Mouse (Mus musculus) left cerebral cortex, postnatal 4 days (tissue): ENCODE data around the gene Prickle3. TPM values are rescaled to one million over a fixed set of nuclear protein-coding genes. Genes with fewer than 3 reads are reported as not detected.
A peak's percentile ranks its signal among the peaks of the same experiment; 100 is the strongest.
"Not testable (repeated sequence)": the region's sequence is repeated elsewhere in the genome, so short reads cannot be mapped to it uniquely, and the experiment has no call there.

Source experiments
- DNase-seq: peaks from one replicate; pipeline ENCODE4 v3.0.0-alpha.2; 2022
- intact Hi-C: fragments of 180-260 bp; cut with DNase I; formaldehyde crosslinking; loops from one replicate; pipeline ENCODE4 v1.15.1; 2025
- total RNA-seq, 2 experiments: library from RNA; stranded (reverse); gene quantifications; 2 replicates each; pipeline ENCODE4 v1.2.3; 2021

Prickle3 gene
- total RNA-seq, 2 experiments from 2014 or later: 1.4 to 1.9 TPM

GRCm38 (mm10) chrX:7670390-7670881 lies 13.4 kb downstream of the Prickle3 start:
- peak; percentile 75 for DNase-seq
- intact Hi-C loops: no loop called here

- DNase-seq: peak; percentile 21
- intact Hi-C loops: no loop called here
Observed at GRCm38 (mm10) chrX:7670921-7671623, 14.0 kb downstream of the Prickle3 start, which contains the start of gene Plp2. TSS of gene Plp2 (minus strand) at chrX:7671390.

- no peak for DNase-seq
- intact Hi-C loops: no loop called here
Observed at GRCm38 (mm10) chrX:7672739-7673138, 15.7 kb downstream of the Prickle3 start.

GRCm38 (mm10) chrX:7673578-7674281 lies 16.7 kb downstream of the Prickle3 start:
- intact Hi-C loops: no loop called here
- DNase-seq: no peak

GRCm38 (mm10) chrX:7674284-7675000 lies 17.4 kb downstream of the Prickle3 start:
- no peak for DNase-seq
- intact Hi-C loops: no loop called here

- intact Hi-C loops: no loop called here
- DNase-seq: no peak
Observed at GRCm38 (mm10) chrX:7675001-7675380, 17.9 kb downstream of the Prickle3 start.

GRCm38 (mm10) chrX:7678986-7679385 lies 21.9 kb downstream of the Prickle3 start:
- intact Hi-C loops: no loop called here
- no peak for DNase-seq

- intact Hi-C loops: no loop called here
- DNase-seq: peak; percentile 89
Observed at GRCm38 (mm10) chrX:7679405-7680056, 22.5 kb downstream of the Prickle3 start.

GRCm38 (mm10) chrX:7680057-7680412 lies 23.0 kb downstream of the Prickle3 start:
- no peak for DNase-seq

GRCm38 (mm10) chrX:7680864-7681263 lies 23.8 kb downstream of the Prickle3 start, which contains the start of gene Magix:
TSS of gene Magix (minus strand) at chrX:7681251.
- intact Hi-C loops: no loop called here
- DNase-seq: no peak

More at GRCm38 (mm10) chrX:7680057-7680412, 23.0 kb downstream of the Prickle3 start:
- intact Hi-C loops: no loop called here

- intact Hi-C loops: no loop called here
- DNase-seq: no peak
Observed at GRCm38 (mm10) chrX:7688321-7688720, 31.3 kb downstream of the Prickle3 start.

GRCm38 (mm10) chrX:7690486-7690885 lies 33.4 kb downstream of the Prickle3 start:
- intact Hi-C loops: no loop called here
- DNase-seq: no peak

GRCm38 (mm10) chrX:7692862-7693261 lies 35.8 kb downstream of the Prickle3 start:
- intact Hi-C loops: no loop called here
- DNase-seq: peak; percentile 14

- intact Hi-C loops: no loop called here
- no peak for DNase-seq
Observed at GRCm38 (mm10) chrX:7696520-7696919, 39.5 kb downstream of the Prickle3 start.

- peak; percentile 77 for DNase-seq
- intact Hi-C loops: no loop called here
Observed at GRCm38 (mm10) chrX:7696954-7697381, 39.9 kb downstream of the Prickle3 start, which contains the start of gene Gpkow. TSS of gene Gpkow (plus strand) at chrX:7697131.

GRCm38 (mm10) chrX:7713764-7714134 lies 56.7 kb downstream of the Prickle3 start:
- intact Hi-C loops, DNase-seq: not testable (repeated sequence)

GRCm38 (mm10) chrX:7714135-7714899 lies 57.3 kb downstream of the Prickle3 start, which contains the start of gene Wdr45:
TSS of gene Wdr45 (plus strand) at chrX:7714333.
- intact Hi-C loops: not testable (repeated sequence)
- peak; percentile 94 for DNase-seq

- intact Hi-C loops, DNase-seq: not testable (repeated sequence)
Observed at GRCm38 (mm10) chrX:7716058-7716457, 59.0 kb downstream of the Prickle3 start.
